Mouse (Mus musculus) lung, postnatal 0 days (tissue): ENCODE results near the gene Olfr325. TPM values are rescaled to one million over a fixed set of nuclear protein-coding genes. Genes with fewer than 3 reads are reported as not detected.
"Not testable (repeated sequence)": the region's sequence is repeated elsewhere in the genome, so short reads cannot be mapped to it uniquely, and the experiment has no call there.

ENCODE experiments used
- ATAC-seq: fragments of 200-750 bp; cut with Nextera tagmentation; 2 replicates; pipeline ENCODE4 v1.8.0; 2017; ENCODE audit warnings: moderate library complexity
- DNase-seq: peaks from one replicate; pipeline ENCODE4 v3.0.0-alpha.2; 2016; ENCODE audit warnings: low spot score
- H3K27ac ChIP-seq: fragments of 300-500 bp; sonication (generic); 2 replicates; pipeline ENCODE4 v1.5.1; 2014; ENCODE audit warnings: antibody characterized with exemption, mild to moderate bottlenecking, low read length, mixed read lengths
- H3K27me3 ChIP-seq: fragments of 300-500 bp; sonication (generic); replicated peaks from 2 replicates; pipeline ENCODE4 v1.6.1; 2014; ENCODE audit warnings: low read length, mixed read lengths; ENCODE audit not compliant: insufficient read depth
- H3K36me3 ChIP-seq: fragments of 300-500 bp; sonication (generic); 2 replicates; pipeline ENCODE4 v1.6.1; 2014; ENCODE audit warnings: low read length, mixed read lengths; ENCODE audit not compliant: insufficient read depth
- H3K4me1 ChIP-seq: fragments of 300-500 bp; sonication (generic); 2 replicates; pipeline ENCODE4 v1.6.1; 2014; ENCODE audit warnings: antibody characterized with exemption, low read depth, low read length, mixed read lengths; ENCODE audit not compliant: insufficient read depth
- H3K4me2 ChIP-seq: fragments of 300-500 bp; sonication (generic); replicated peaks from 2 replicates; pipeline ENCODE4 v1.6.1; 2014; ENCODE audit warnings: low read depth, mild to moderate bottlenecking, low read length, moderate library complexity, mixed read lengths
- H3K4me3 ChIP-seq: fragments of 300-500 bp; sonication (generic); 2 replicates; pipeline ENCODE4 v1.5.1; 2014; ENCODE audit warnings: low read depth, low read length
- H3K9ac ChIP-seq: fragments of 300-500 bp; sonication (generic); replicated peaks from 2 replicates; pipeline ENCODE4 v1.6.1; 2014; ENCODE audit warnings: low read depth, mild to moderate bottlenecking
- H3K9me3 ChIP-seq: fragments of 300-500 bp; sonication (generic); 2 replicates; pipeline ENCODE4 v1.6.1; 2016; ENCODE audit warnings: low read length, mixed read lengths
- CTCF ChIP-seq: IDR thresholded peaks from 2 replicates; pipeline ENCODE4 v1.5.1; 2016; ENCODE audit warnings: antibody characterized with exemption, mild to moderate bottlenecking
- EP300 ChIP-seq: IDR thresholded peaks from 2 replicates; pipeline ENCODE4 v1.6.1; 2016; ENCODE audit warnings: antibody characterized with exemption, mild to moderate bottlenecking, control low read depth
- WGBS: fragments of 180-500 bp; shearing (Covaris S2); extraction: QIAGEN DNeasy Blood & Tissue Kit; methylation state at CpG from one replicate; pipeline ENCODE4 v1.1.7; 2014; 5-methylcytosine and 5-hydroxymethylcytosine counted together
- polyA plus RNA-seq: library from polyadenylated mRNA; unstranded; fragments of >200 nt; fragmentation: Nextera tagmentation; extraction: Ambion mirVana; gene quantifications from 2 replicates; pipeline ENCODE4 v1.2.1, GENCODE M21; 2015

Gene Olfr325
- polyA plus RNA-seq, result not detected in 2 replicates

GRCm38 (mm10) chr11:58577430-58577829, at the start of gene Olfr325:
Olfr325 (plus strand) TSS chr11:58577730.
- ATAC-seq, result no peak

GRCm38 (mm10) chr11:58534736-58535135, 42.8 kb upstream of the Olfr325 start, which contains the start of gene Olfr330:
Olfr330 (minus strand) TSS chr11:58534836.
- H3K4me2 ChIP-seq, H3K4me1 ChIP-seq, H3K27ac ChIP-seq, H3K27me3 ChIP-seq, H3K9me3 ChIP-seq, DNase-seq, H3K4me3 ChIP-seq, H3K9ac ChIP-seq, ATAC-seq, H3K36me3 ChIP-seq: not testable (repeated sequence)

More at GRCm38 (mm10) chr11:58577430-58577829, at the start of gene Olfr325:
- Histone ChIP-seq H3K4me1 (no peaks in the 10 kb centered on the region), H3K4me2 (no peak within 1 kb of the TSS), H3K9ac (no peak within 1 kb of the TSS), H3K4me3 (no peak within 1 kb of the TSS), H3K27ac (no peak within 1 kb of the TSS), H3K9me3 (no peaks in the 10 kb centered on the region), H3K27me3 (no peaks in the 10 kb centered on the region), H3K36me3 (no peaks in the 10 kb centered on the region)
- no peak for DNase-seq
- 66% methylated on average over 1 of the region's 1 CpGs for WGBS
- TF ChIP-seq EP300 (no peak), CTCF (no peak)

GRCm38 (mm10) chr11:58546322-58546721, 31.2 kb upstream of the Olfr325 start, which contains the start of gene Olfr329-ps:
Olfr329-ps (minus strand) TSS chr11:58546422.
- TF ChIP-seq CTCF, result no peak
- no peaks in the 10 kb centered on the region for H3K27me3 ChIP-seq
- no peaks in the 10 kb centered on the region for H3K4me1 ChIP-seq
- H3K27ac ChIP-seq, result no peak within 1 kb of the TSS
- H3K9me3 ChIP-seq, result no peaks in the 10 kb centered on the region
- no peak within 1 kb of the TSS for H3K9ac ChIP-seq
- WGBS, result 73% methylated on average over 5 of the region's 5 CpGs
- H3K4me2 ChIP-seq, result no peak within 1 kb of the TSS
- ATAC-seq, result no peak
- no peak within 1 kb of the TSS for H3K4me3 ChIP-seq
- no peaks in the 10 kb centered on the region for H3K36me3 ChIP-seq
- DNase-seq, result no peak

- H3K4me1 ChIP-seq, result no peaks in the 10 kb centered on the region
- no peak for DNase-seq
- no peak within 1 kb of the TSS for H3K9ac ChIP-seq
- no peak within 1 kb of the TSS for H3K4me3 ChIP-seq
- H3K4me2 ChIP-seq, result no peak within 1 kb of the TSS
- H3K27ac ChIP-seq, result no peak within 1 kb of the TSS
- WGBS, result 77% methylated on average over 1 of the region's 1 CpGs
- no peaks in the 10 kb centered on the region for H3K36me3 ChIP-seq
- H3K9me3 ChIP-seq, result no peaks in the 10 kb centered on the region
- H3K27me3 ChIP-seq, result no peaks in the 10 kb centered on the region
- no peak for TF ChIP-seq EP300
- no peak for TF ChIP-seq CTCF
- ATAC-seq, result no peak
These were observed 22.0 kb upstream of the Olfr325 start, which contains the start of gene Olfr328 for GRCm38 (mm10) chr11:58555536-58555935. Olfr328 (minus strand) TSS chr11:58555636.

GRCm38 (mm10) chr11:58570405-58570804, 7.1 kb upstream of the Olfr325 start, which contains the start of gene Olfr224:
Olfr224 (minus strand) TSS chr11:58570553.
- ATAC-seq (no peak), DNase-seq (no peak)
- Histone ChIP-seq H3K36me3 (no peaks in the 10 kb centered on the region), H3K27ac (no peak within 1 kb of the TSS), H3K9ac (no peak within 1 kb of the TSS), H3K4me3 (no peak within 1 kb of the TSS), H3K4me2 (no peak within 1 kb of the TSS), H3K9me3 (no peaks in the 10 kb centered on the region), H3K4me1 (no peaks in the 10 kb centered on the region), H3K27me3 (no peaks in the 10 kb centered on the region)
- 60% methylated on average over 5 of the region's 5 CpGs for WGBS
- no peak for TF ChIP-seq CTCF
- no peak for TF ChIP-seq EP300

GRCm38 (mm10) chr11:58578636-58579035, 1.1 kb downstream of the Olfr325 start:
- ATAC-seq (no peak), DNase-seq (no peak)
- H3K9me3 ChIP-seq, result no peaks in the 10 kb centered on the region
- no peaks in the 10 kb centered on the region for H3K36me3 ChIP-seq
- H3K4me1 ChIP-seq, result no peaks in the 10 kb centered on the region
- H3K27ac ChIP-seq, result no peak overlapping the region
- 72% methylated on average over 8 of the region's 8 CpGs for WGBS
- TF ChIP-seq EP300 (no peak), CTCF (no peak)
- H3K9ac ChIP-seq, result no peak overlapping the region
- no peak overlapping the region for H3K4me3 ChIP-seq
- no peak overlapping the region for H3K4me2 ChIP-seq
- H3K27me3 ChIP-seq, result no peaks in the 10 kb centered on the region

- Histone ChIP-seq H3K9me3 (no peaks in the 10 kb centered on the region), H3K36me3 (no peaks in the 10 kb centered on the region), H3K27me3 (no peaks in the 10 kb centered on the region), H3K27ac (no peak overlapping the region), H3K9ac (no peak overlapping the region), H3K4me3 (no peak overlapping the region), H3K4me2 (no peak overlapping the region), H3K4me1 (no peaks in the 10 kb centered on the region)
- TF ChIP-seq CTCF (peak; percentile 62), EP300 (no peak)
- 71% methylated on average over 7 of the region's 7 CpGs for WGBS
- no peak for DNase-seq
- ATAC-seq, result no peak
These were observed 10.4 kb downstream of the Olfr325 start for GRCm38 (mm10) chr11:58587898-58588348.
